Mouse (Mus musculus) E14TG2a.4 (cell line): ENCODE measurements around the gene Pbxip1.

ENCODE experiments used
- CTCF ChIP-seq: conservative IDR thresholded peaks from 2 replicates; pipeline ENCODE4 v1.5.1; 2014; ENCODE audit warnings: low read length
- NANOG ChIP-seq: IDR thresholded peaks from 2 replicates; pipeline ENCODE4 v1.6.1; 2014; ENCODE audit warnings: borderline replicate concordance, low read length, mixed read lengths
- POU5F1 ChIP-seq: IDR thresholded peaks from 2 replicates; pipeline ENCODE4 v1.6.1; 2014; ENCODE audit warnings: low read length, borderline replicate concordance

DNA sequence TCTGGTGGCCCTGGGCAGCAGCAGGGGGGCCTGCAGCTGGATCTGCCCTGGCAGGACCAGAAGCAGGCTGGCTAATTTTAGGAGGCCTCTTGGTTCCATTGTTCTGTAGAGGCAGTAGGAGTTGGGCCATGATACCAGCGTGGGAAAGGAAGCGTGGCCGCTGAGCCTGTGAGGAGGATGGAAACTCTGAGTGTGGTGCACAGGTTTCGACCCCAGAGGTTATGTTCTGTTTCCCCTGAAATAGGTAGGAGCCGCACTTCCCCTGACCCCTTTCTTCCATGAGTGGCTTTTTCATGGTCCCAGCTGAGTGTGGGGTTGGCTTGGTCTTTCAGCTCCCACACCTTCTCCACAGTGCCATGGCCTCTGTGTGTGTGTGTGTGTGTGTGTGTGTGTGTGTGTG is 55.1 kb downstream of the Pbxip1 start:
- TF ChIP-seq CTCF: no peak
- TF ChIP-seq NANOG: no peak
- no peak for TF ChIP-seq POU5F1
